7 mouse cellular contexts compared by ENCODE assay signal in genomic region chr3:8717334-8717812, GRCm38 (mm10).
DNase-seq lines count a peak whose midpoint lies in the region; ATAC-seq and TF ChIP-seq lines count a peak whose summit lies in the region.

No protein-coding gene starts in this region.

- H3K9ac ChIP-seq in ES-Bruce4 (ENCODE audit: low read depth, poor library complexity, severe bottlenecking): no peak overlapping the region
- peak overlapping the region; percentile 23; the same call in 1 of the 2 replicates for H3K9ac ChIP-seq in forebrain, postnatal 0 days
- H3K9ac ChIP-seq in hindbrain, embryonic 11.5 days (ENCODE audit: low read depth, low read length): peak overlapping the region; percentile 24
- no peak overlapping the region; the same call in 1 of the 2 replicates for H3K9ac ChIP-seq in limb, embryonic 12.5 days (replicated peaks)
- H3K9ac ChIP-seq in midbrain, embryonic 15.5 days: peak overlapping the region; percentile 38; the same call in 1 of the 2 replicates

- H3K36me3 ChIP-seq in ES-Bruce4 (ENCODE audit: control insufficient read depth, insufficient read depth, low read length, poor library complexity, severe bottlenecking): no peaks in the 10 kb centered on the region
- H3K36me3 ChIP-seq in forebrain, postnatal 0 days (ENCODE audit: insufficient read depth): no peaks in the 10 kb centered on the region
- H3K36me3 ChIP-seq in hindbrain, embryonic 11.5 days (ENCODE audit: control insufficient read depth, insufficient read depth, low read length): no peaks in the 10 kb centered on the region
- H3K36me3 ChIP-seq in limb, embryonic 12.5 days: no peaks in the 10 kb centered on the region
- H3K36me3 ChIP-seq in midbrain, embryonic 15.5 days (replicated peaks): no peaks in the 10 kb centered on the region

- no peaks in the 10 kb centered on the region for H3K9me3 ChIP-seq in ES-Bruce4 (replicated peaks; ENCODE audit: control insufficient read depth, insufficient read depth, low read length, poor library complexity, severe bottlenecking)
- no peaks in the 10 kb centered on the region for H3K9me3 ChIP-seq in forebrain, postnatal 0 days (ENCODE audit: low read length)
- H3K9me3 ChIP-seq in hindbrain, embryonic 11.5 days (ENCODE audit: control insufficient read depth, low read length): no peaks in the 10 kb centered on the region
- no peaks in the 10 kb centered on the region for H3K9me3 ChIP-seq in limb, embryonic 12.5 days
- no peaks in the 10 kb centered on the region for H3K9me3 ChIP-seq in midbrain, embryonic 15.5 days

- TF ChIP-seq CTCF in ES-Bruce4 (IDR thresholded peaks at IDR 0.05; ENCODE audit: low read depth, low read length): no peak
- no peak for TF ChIP-seq CTCF in forebrain, postnatal 0 days (IDR thresholded peaks at IDR 0.05; ENCODE audit: low read depth)

- no peak overlapping the region for H3K27ac ChIP-seq in ES-Bruce4 (ENCODE audit: insufficient read depth, low read length)
- no peak overlapping the region for H3K27ac ChIP-seq in forebrain, postnatal 0 days (ENCODE audit: low read depth, low read length)
- H3K27ac ChIP-seq in hindbrain, embryonic 11.5 days (ENCODE audit: low read depth, low read length): peak overlapping the region; percentile 24
- peak overlapping the region; percentile 86 for H3K27ac ChIP-seq in limb, embryonic 12.5 days
- H3K27ac ChIP-seq in midbrain, embryonic 15.5 days: no peak overlapping the region

- no peak for TF ChIP-seq EP300 in ES-Bruce4 (IDR thresholded peaks at IDR 0.05; ENCODE audit: insufficient read depth, low read depth, low read length)

- H3K4me3 ChIP-seq in ES-Bruce4 (ENCODE audit: low read depth, low read length): peak overlapping the region; percentile 10; the same call in 1 of the 2 replicates
- H3K4me3 ChIP-seq in forebrain, postnatal 0 days (ENCODE audit: low read depth, low read length): peak overlapping the region; percentile 32
- peak overlapping the region; percentile 6; the same call in 1 of the 2 replicates for H3K4me3 ChIP-seq in hindbrain, embryonic 11.5 days (ENCODE audit: low read depth, low read length)
- H3K4me3 ChIP-seq in limb, embryonic 12.5 days (replicated peaks): peak overlapping the region; percentile 30
- peak overlapping the region; percentile 37 for H3K4me3 ChIP-seq in midbrain, embryonic 15.5 days

- H3K4me1 ChIP-seq in ES-Bruce4 (ENCODE audit: control insufficient read depth, insufficient read depth, low read length): no peaks in the 10 kb centered on the region
- no peaks in the 10 kb centered on the region for H3K4me1 ChIP-seq in forebrain, postnatal 0 days (ENCODE audit: insufficient read depth)
- H3K4me1 ChIP-seq in hindbrain, embryonic 11.5 days (replicated peaks; ENCODE audit: control insufficient read depth, insufficient read depth, low read length): peaks cover 6% of the 10 kb centered on the region
- H3K4me1 ChIP-seq in limb, embryonic 12.5 days (replicated peaks): peaks cover 45% of the 10 kb centered on the region
- H3K4me1 ChIP-seq in midbrain, embryonic 15.5 days: peaks cover 22% of the 10 kb centered on the region

- no peak for TF ChIP-seq POLR2A in ES-Bruce4 (IDR thresholded peaks at IDR 0.05; ENCODE audit: insufficient read depth, low read length)

- under 1% methylated on average over 18 of the region's 18 CpGs for WGBS in forebrain, postnatal 0 days
- WGBS in hindbrain, embryonic 11.5 days: 1% methylated on average over 18 of the region's 18 CpGs
- WGBS in limb, embryonic 12.5 days: under 1% methylated on average over 18 of the region's 18 CpGs
- under 1% methylated on average over 18 of the region's 18 CpGs for WGBS in midbrain, embryonic 15.5 days

- DNase-seq in R1 (ENCODE audit: low read depth, low spot score): peak; percentile 58
- peak; percentile 26 for DNase-seq in forebrain, postnatal 0 days
- peak; percentile 74 for DNase-seq in hindbrain, embryonic 11.5 days (ENCODE audit: low spot score)
- DNase-seq in thymus, adult 18-20 months: peak; percentile 10 to 26

- ATAC-seq in forebrain, postnatal 0 days: peak; percentile 73
- ATAC-seq in hindbrain, embryonic 11.5 days (ENCODE audit: low FRiP score): peak; percentile 90
- ATAC-seq in limb, embryonic 12.5 days (ENCODE audit: insufficient number of reproducible peaks, insufficient read depth, low FRiP score, low TSS enrichment, low read depth): peak; percentile 95
- peak; percentile 80 for ATAC-seq in midbrain, embryonic 15.5 days (replicated peaks)

- H3K4me2 ChIP-seq in forebrain, postnatal 0 days (ENCODE audit: low read depth): peak overlapping the region; percentile 56
- peak overlapping the region; percentile 51 for H3K4me2 ChIP-seq in hindbrain, embryonic 11.5 days (replicated peaks; ENCODE audit: low read depth, low read length)
- H3K4me2 ChIP-seq in limb, embryonic 12.5 days: peak overlapping the region; percentile 62
- H3K4me2 ChIP-seq in midbrain, embryonic 15.5 days: peak overlapping the region; percentile 74

- H3K27me3 ChIP-seq in ES-Bruce4 (ENCODE audit: control insufficient read depth, insufficient read depth, low read length, poor library complexity, severe bottlenecking): no peaks in the 10 kb centered on the region
- H3K27me3 ChIP-seq in forebrain, postnatal 0 days (ENCODE audit: insufficient read depth, low read length): no peaks in the 10 kb centered on the region
- H3K27me3 ChIP-seq in hindbrain, embryonic 11.5 days (ENCODE audit: control insufficient read depth, insufficient read depth, low read length): 0 out of 2 replicates have a peak, but pooled peaks cover 1% of the 10 kb centered on the region
- H3K27me3 ChIP-seq in limb, embryonic 12.5 days: no peaks in the 10 kb centered on the region
- no peaks in the 10 kb centered on the region for H3K27me3 ChIP-seq in midbrain, embryonic 15.5 days (replicated peaks)

Comparison
In these comparisons a context has a peak if more than half of its experiments do, and no peak if none do; other contexts are left out.
1. H3K27ac ChIP-seq: peak in hindbrain, embryonic 11.5 days (single experiment) and limb, embryonic 12.5 days (single experiment); none in ES-Bruce4 (single experiment), forebrain, postnatal 0 days (single experiment) and midbrain, embryonic 15.5 days (single experiment).
2. H3K9ac ChIP-seq: peak in forebrain, postnatal 0 days (single experiment), hindbrain, embryonic 11.5 days (single experiment) and midbrain, embryonic 15.5 days (single experiment); none in ES-Bruce4 (single experiment) and limb, embryonic 12.5 days (single experiment).
3. DNase-seq: peak in every context shown above with its lines; median percentile 74 in hindbrain, embryonic 11.5 days; 58 in R1; 26 in forebrain, postnatal 0 days; 18 in thymus, adult 18-20 months.
4. Peak in every context shown above with its lines, with median percentiles within 50 percentile points of each other: H3K4me3 ChIP-seq, ATAC-seq and H3K4me2 ChIP-seq.